Mouse (Mus musculus) spleen, postnatal 4 days (tissue): ENCODE measurements around the gene Plekha1.

Experiments used
- DNase-seq, 2 experiments: peaks; one replicate each; pipeline ENCODE4 v3.0.0; 2022; ENCODE audit warnings: low spot score in 2 of 2

The Plekha1 gene

DNA sequence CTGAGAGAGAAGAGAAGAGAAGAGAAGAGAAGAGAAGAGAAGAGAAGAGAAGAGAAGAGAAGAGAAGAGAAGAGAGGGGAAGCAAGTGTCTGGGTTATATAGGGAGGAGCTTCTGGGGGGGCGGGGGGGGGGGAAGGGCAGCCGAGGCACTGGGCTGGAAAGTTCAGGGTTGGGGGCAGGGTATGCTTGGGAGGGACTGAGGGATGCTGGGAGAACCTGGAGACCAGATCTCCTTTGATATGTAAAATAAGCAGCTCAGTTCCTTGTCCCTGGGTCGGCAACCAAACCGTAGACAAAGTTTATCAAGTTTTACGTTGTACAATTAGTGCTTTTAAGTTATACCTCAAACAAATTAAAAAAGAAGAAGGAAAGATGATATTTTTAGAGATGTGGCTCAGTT is 5.6 kb upstream of the Plekha1 start:
- no peak for DNase-seq

DNA sequence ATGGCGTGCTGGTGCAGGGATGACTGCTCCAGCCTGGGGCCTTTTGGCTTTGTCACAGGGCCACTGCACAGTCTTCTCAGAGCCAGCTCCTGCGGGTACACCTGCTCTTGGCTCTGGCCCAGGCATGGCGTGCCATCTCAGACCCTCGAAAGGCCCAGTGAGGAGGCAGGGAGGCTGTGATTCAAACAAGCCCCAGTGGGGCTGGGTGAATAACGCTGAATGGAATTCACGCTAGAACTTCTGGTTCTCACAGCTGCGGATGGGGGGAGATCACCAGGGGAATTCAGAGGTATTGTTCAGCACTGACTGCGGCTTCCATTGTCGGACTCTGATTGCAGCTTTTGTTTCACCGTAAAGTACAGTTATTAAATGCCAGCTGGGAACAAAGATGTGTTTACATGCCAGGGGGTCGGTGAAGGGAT is 4.8 kb upstream of the Plekha1 start:
- DNase-seq = no peak

DNA sequence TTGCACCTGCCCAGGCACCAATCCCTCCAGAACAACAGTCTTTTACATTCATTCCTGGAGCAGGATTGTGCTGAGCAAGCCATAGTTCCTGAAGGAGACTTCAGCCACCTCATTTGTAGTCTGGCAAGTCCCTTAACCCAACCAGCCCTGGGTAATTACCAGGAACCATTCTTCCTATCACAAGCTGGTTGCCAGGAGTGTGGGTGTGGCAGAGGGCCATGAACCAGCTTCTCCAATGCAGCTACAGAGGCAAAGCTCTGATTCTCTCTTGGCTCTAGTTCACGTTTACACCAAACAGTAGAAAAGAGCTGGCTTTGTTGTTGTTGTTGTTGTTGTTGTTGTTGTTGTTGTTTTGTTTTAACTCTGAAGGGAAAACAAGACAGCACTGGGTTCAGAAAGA is 3.1 kb upstream of the Plekha1 start:
- DNase-seq = no peak

DNA sequence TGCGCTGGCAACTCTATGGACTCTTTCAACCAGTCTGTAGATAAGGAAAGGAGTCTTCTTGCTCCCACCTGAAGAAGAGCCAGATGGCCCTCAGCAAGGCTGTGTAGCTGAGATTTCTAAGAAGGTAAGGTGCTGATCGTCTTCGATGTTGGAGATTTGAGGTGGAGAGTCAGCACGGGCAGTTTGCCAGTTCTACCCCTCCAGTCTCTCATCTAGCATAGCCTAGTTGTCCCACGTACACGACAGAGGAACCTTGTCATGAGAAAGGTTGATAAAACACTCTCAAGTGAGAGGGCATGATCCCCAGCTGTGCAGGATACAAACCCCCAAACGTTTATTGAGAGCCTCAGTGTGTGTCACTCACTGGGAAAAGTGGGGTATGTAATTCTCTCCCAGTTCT is 845 bp upstream of the Plekha1 start:
- DNase-seq = no peak

DNA sequence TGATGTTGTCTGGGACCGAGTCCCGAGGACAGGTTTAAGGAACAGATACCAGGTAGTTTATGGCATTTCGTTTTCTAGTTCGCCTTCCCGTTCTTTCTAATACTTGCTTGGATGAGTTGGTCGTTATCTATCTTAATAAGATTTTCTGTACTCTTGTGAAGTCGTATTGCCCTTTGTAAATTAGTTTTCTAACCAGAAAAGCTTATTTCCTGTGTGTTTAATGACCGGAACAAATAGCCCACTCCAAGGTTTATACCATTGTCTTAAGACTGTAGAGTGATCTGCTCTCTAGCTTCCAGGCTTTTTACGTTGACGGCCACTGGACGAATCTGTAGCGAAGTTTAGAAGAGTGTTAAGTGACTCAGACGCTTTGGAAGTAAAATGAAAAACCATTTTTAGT is 1.1 kb downstream of the Plekha1 start:
- no peak for DNase-seq

DNA sequence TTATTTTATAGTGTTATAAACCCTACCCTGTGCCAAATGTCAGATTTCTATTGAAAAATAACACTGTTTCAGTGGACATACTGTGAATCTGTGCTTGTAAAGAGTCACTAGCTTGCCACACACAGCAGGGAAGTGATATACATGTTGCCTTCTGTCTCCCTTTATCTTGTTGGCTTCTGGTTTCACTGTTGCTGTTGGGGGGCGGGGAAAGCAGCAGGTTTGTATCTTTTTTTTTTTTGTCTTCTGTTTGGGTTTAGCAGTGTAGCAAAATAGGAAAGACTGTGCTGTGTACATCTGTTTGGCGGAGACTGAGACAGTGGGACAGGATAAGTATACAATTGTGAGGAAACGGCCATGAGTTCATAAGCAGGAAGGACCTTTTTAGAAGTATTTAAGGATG is 1.7 kb downstream of the Plekha1 start:
- DNase-seq = no peak

DNA sequence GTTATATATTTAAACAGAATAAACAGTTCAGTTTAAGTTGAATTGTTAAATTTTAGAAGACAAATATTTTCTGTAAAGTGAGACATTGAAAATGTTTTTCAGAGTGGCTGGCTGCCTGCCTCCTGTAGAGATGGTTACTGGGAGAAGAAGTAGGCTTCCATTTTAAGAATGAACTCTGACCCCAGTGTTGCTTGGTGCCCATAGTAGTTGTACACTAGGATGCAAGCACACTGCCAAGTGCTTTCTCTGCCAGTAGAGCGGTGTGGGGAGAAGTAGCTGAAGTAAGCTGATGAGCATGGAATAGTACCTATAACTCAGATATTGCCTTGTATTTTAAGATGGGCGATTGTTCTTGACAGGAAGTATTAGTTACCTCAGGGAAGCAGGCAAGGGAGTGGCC is 18.6 kb downstream of the Plekha1 start:
- no peak for DNase-seq

DNA sequence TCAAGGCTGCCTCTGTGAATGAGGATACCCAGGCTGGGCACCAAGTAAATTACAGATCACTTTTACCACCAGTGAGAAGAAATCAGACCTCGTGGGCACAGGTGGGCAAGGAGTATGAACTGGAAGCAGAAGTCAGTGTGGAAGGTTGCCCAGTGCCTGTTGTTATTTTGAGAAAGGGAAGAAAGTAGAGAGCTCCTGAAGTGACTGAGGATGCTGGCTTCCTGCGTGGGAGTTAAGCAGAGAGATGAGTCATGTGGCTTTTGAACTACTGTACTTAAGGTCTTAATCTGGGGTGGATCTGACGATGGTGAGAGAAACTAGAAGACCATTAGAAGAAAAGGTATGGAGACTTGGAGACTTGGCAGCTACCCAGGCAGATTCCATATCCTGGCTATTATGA is 20.7 kb downstream of the Plekha1 start:
- DNase-seq = no peak

DNA sequence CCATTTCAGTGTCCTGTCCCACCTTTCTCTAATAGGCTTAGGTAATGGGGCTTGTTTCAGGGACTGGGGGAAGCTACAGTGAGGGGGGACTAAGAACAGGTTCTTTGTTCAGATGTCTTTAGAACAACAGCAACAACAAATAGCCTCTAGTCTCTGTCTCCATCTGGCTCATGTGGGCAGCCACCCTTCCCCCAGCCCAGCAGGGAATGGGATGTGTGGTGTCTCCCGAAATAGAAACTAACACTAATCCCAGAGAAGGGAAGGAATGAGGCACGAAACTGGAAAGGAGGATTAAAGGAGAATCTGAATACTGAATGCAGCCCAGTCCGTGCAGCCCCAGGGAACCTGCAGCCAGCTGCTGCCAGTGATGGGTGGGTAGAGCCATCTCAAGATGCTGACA is 22.4 kb downstream of the Plekha1 start:
- no peak for DNase-seq

DNA sequence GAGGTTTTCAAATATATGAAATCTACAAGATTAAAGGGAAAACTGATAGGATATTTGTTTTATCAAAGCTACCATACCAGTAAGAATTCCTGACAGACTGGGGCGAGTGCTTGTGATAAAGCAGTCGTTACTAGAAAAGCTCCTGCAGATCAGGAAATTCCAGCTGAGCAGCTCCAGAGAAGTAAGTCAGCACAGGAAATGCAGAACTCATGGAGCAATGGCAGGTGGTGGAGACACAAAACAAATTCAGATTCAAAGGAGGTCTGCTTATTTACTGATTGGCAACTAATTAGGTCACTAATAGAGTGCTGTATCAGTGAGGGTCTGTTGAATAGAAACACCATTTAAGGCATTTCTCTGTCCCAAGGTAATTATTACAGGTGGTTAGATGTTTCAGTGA is 25.3 kb downstream of the Plekha1 start:
- no peak for DNase-seq

DNA sequence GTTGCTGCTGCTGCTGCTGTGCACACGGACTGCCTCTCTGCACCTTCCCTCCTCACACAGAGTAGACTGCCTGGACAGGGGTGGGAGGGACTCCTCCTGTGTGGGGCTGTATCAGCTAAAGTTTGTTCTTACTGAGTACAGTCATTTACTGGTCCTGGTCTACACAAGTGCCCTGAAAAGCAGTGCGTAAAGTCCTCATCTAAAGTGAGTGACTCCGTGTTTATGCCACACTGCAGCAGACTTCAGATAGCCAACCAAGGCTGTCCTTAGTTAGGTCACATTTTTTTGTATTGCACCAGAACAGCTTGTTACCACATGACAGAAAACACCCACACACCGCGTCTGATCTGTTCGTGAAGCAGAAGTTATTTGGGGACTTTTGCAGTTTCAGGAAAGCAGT is 27.4 kb downstream of the Plekha1 start:
- DNase-seq = no peak

DNA sequence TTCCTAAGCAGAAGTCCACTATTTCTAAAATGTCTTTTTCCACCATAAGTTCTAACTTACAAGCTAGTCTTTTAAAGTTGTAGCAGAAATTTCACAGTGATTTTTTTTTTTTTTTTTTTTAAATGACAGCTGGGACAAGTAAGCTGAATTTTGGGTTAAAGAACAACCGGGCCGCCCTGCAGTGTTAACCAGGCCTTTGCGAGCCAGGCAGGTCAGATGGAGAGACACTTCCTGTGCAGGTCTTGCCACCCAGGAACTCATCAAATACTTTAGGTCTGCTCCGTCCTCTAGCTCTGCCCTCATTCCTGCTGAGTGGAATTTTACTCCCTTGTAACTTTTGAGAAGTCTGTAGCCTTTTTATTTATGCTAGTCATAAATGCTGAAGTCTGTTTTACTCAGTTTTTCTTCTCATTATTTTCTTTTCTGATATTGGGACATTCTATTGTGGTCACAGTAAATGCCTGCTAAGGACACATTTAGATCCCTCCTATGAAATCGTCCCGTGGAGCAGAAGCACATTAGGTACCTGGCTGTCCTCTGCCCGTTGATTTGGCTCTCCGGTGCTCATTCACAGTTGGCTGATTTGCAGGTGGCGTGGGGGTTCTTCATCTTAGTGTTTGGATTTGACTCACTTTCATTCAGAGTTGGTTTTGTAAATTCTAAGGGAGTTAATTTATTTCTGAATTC is 29.5 kb downstream of the Plekha1 start:
- no peak for DNase-seq

DNA sequence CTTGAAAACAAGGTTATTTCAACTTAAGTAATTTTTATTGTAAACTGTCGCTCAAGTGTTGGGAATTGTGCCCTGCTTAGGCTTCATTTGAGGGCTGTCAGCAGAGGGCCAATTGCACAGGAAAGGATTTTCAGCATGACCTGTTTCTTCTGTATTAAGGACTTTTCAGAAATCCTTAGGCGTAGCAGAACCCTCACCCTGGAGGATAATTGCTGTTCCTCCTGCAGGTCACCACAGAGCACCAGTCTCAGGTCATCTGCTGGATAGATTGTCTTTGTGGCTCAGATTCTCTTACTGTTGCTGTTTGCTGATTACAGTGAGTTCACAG is 30.0 kb downstream of the Plekha1 start:
- no peak for DNase-seq

DNA sequence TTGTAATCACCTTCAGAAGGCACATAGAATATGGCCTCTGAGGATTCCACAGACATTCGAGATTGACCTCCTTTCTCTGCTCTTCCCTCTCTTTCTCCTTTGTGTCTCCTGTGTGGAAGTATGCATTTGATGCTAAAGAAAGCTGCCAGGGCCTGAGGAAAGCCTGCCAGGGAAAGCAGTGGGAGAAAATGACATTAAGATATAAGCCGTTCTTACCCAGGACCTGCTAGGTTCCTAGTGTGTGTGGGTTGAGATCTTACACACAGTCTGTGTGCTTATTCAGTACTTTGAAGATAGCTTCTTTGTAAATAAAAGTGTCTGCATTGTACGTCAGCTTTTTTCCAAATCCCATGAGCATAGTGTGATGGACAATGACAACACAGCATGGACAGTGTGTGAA is 30.5 kb downstream of the Plekha1 start:
- no peak for DNase-seq

DNA sequence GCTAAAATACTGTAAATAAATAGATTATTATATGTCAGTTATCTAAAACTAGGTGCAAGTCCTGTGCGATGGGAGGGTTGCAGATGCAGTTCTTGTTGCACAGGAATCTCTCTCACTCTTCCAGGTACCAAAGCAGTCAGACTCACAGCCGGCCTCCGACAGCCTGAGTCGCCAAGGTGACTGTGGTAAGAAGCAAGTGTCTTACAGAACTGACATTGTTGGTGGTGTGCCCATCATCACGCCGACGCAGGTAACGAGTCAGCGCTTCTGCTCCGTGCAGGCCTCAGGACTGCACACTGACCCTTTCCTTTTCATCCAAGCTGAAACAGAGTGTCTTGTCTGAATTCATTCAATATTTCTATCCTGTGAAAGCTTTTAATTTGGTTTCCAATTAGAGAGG is 31.6 kb downstream of the Plekha1 start:
- no peak for DNase-seq

DNA sequence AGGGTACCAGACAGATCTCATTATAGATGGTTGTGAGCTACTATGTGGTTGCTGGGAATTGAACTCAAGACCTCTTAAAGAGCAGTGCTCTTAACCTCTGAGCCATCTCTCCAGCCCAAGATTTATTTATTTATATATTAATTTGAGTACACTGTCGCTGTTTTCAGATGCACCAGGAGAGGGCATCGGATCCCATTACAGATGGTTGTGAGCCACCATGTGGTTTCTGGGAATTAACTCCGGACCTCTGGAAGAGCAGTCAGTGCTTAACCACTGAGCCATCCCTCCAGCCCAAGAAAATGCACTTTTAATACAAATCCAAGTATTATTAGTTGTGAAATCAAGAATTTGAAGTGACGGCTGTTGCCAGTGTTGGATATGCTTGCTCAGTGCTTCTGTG is 32.8 kb downstream of the Plekha1 start:
- DNase-seq = no peak

DNA sequence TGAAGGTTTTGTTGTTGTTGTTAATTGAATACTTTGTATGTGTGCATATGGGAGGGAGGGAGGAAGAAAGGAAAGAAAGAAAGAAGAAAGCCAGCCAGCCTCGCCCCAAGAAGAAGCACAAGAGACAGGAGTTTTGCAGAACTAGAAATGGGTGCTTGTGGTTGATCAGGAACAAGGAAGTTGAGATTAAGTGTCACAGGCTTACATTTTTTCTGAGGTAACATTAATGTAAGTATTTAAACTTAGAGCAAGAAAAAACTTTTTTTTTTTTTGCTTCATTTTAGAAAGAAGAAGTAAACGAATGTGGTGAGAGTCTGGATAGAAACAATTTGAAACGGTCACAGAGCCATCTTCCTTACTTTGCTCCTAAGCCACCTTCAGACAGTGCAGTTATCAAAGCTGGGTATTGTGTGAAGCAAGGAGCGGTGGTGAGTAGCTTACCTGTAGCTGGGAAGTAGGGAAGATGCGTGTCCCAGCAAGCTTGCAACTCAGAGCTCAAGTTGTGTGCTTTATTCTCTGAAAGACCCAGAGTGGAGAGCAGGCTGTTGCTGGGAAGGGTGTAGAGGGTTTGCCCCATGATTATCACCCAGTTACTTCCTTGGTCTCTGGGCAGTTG is 34.8 kb downstream of the Plekha1 start:
- DNase-seq = no peak

DNA sequence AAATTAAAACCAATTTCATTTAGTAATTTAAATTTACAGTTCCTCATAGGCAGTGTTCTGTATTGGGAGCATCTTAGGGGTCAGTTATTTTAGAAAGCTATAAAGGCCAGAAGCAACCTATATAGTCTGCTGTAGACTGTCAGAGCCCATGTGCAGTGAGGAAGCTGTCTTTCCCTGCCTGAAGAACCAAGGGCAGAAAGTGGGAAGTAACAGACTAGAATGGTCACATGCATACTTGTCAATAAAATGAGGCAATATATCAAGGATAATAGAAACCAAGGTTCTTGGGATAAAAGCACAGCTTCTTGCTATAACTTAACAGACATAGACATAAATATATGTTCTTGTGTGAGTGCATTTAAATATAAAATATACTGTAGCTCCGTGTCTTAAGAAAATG is 37.4 kb downstream of the Plekha1 start:
- no peak for DNase-seq

DNA sequence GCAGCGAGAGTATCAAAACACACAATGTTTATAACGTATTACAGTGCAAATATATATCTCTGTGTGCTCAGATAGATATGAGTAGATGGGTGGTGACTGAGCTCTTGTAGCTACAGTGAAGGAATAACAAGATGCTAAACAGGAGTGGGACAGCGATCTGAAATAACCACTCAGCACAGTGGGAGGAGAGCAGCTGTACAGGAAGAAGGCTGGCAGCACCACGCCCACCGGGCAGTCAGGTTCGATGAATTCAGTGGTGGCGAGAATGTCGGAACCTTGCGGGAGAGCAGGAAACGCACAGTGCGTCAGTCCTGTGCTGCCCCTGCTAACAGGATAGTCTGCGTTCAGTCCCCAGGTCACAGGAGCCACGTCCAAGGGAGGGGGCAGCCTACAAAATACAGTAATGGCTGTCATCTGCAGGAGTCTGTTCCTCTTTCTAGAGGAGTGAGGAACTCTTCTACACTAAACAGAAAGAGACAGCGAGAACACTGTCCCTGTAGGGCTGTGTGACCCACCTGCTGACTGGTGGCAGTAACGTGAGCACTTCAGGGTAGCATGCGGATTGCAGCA is 38.0 kb downstream of the Plekha1 start:
- peak; percentile 15 to 67 for DNase-seq

DNA sequence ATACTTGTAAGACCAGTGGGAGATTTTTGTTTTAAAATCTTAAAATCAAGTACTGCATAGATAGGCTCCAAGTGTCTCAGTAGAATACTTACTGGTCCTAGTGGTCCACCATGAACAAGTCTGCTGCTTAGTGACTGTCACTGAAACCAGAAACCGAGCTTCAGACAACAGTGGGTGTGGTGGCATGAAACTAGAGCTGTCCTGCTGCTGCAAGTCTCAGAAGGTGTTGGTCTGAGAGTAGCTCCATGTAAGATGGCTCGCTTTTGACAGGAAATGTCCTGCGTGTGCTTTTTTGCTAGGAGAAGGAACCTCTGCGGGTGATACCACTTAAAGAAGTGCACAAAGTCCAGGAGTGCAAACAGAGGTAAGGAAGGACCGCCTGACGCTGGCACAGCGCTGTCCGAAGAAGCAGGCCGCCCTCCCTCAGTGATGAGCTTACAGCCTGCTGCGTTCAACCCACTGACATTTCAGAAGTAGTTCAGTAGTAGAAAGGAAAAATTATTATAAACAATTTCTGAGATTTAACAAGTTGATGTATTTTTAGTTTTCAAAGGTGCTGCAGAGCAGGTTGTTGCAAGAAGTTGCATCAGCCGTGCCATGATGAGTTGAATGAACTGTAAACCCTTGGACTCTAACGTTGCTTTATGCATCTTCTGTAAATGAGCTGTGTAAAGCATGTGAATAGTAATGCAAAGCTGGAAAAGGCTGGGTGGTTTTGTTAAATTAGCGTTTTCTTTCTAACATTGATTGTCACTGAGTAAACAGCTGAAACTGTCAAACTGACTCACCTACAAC is 39.2 kb downstream of the Plekha1 start:
- DNase-seq = no peak

DNA sequence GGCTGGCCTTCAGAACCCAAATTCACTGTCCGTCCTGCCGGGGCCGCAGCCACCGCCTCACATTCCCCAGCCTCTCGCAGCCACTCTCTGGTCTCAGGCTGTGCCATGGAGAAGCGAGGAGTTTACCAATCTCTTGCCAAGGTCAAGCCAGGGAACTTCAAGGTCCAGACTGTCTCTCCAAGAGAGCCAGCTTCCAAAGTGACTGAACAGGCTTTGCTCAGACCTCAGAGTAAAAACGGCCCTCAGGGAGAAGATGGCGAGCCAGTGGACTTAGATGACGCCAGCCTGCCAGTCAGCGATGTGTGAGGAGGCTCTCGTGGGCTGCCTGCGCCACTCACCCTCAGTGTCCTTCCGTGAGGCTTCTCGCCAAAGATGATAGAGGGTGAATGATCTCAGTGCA is 45.3 kb downstream of the Plekha1 start:
- no peak for DNase-seq

DNA sequence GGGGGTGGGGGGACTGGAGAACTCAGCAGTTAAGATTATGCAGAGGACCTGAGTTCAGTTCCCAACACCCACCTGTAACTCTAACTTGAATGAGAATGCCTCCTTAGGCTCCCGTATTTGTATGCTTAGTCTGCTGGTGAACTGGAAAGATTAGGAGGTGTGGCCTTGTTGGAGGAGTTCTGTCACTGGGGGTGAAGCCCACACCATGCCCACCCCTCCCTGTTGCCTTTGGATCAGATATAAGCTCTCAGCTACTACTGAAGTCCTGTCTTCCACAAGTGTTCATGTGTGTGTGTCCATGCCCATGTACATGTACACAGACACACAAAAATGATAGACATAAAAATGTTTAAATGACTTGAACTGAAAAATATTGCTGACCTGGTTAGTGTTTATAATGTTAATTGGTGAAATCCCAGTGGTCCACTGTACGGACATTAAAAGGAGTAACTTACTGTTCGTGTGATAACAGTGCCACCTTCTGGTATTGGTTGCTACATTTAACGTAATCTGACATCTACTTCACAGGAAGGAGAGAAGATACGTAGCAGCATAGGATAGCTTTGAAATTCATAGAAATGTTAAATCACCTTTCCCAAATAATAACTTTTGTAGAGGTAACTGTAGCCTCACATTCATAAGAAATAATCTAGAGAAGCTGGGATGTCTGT is 49.3 kb downstream of the Plekha1 start:
- no peak for DNase-seq
